Mouse (Mus musculus) urinary bladder, adult 2 months (tissue): ENCODE results near the gene Pdyn. TPM values are rescaled to one million over a fixed set of nuclear protein-coding genes. Genes with fewer than 3 reads are reported as not detected.
A peak's percentile ranks its signal among the peaks of the same experiment; 100 is the strongest.

ENCODE experiments used
- DNase-seq: peaks from one replicate; pipeline ENCODE4 v3.0.0; 2022; ENCODE audit warnings: low spot score
- polyA plus RNA-seq: library from polyadenylated mRNA; depleted of rRNA; stranded (reverse); fragments of >200 nt; gene quantifications from 2 replicates; pipeline ENCODE4 v1.2.3, GENCODE M21; 2012; rRNA removed

Gene Pdyn
- not detected in 2 replicates for polyA plus RNA-seq

DNA sequence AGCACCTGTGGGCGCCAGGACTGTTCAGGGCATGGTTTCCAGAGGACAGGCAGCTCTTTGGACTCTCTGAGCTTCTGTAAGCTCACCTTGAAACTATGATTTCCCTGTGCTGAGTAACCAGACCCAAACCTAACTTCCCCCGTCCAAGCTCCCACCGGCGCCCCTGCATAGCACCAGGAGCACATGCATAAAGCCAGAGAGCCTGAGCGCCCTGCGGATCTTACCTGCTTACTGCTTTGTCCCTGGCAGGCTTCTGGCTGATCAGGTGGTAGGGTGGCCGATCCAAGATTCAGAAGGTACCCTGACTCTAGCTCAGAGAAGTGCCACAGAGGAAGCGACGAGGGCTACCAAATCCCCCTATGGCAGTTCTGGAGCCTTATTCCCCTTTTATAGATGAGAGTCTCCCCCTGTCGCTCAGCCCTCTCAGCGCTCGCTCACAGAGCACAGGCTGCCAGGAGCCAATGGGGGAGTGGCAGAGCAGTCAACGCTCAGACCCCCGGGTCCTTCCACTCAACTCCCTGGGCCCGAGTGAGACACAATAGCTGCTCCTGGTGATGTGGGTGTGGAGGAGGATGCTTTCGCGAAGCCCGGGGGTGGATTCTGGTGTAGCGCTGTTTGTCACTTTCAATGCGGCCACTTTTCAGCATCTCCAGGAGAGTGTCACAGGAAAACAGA lies at the start of gene Pdyn:
TSS of gene Pdyn (minus strand) at position 361 of the 675 bp plus-strand sequence.
- no peak for DNase-seq

DNA sequence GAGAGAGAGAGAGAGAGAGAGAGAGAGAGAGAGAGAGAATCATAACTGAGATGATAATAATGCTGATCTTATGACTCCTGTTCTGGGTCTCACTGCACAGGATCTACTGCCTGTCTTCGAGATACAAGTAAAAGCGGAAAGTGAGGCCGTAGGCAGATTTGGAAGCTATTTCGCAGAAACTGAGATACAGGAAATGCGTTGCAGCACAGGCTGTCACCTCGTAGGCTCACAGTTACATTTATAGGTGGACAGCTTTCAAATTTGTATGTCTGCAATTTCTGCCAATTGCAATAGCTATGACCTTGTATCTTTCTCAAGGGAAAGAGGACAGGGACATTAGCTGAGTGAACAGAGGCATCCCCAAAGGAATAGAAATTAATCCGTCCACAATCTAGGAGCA lies 42.4 kb upstream of the Pdyn start:
- no peak for DNase-seq

DNA sequence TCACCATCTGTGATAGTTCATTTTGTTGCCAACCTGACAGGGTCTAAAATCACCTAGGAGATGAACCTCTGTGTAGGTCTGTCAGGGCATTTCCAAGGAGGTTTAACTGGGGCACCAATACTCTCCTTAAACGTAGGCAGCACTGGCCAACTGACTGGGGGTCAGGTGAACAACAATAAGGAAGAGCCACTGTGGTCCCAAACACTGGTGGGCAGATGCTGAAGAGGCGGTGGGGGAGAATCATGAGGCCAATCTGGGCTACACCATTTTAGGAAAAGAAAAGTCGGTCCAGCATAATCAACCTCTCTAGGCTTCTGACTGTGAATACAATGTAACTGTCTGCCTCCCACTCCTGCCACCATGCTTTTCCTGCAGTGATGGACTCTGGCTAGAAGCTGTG lies 40.9 kb upstream of the Pdyn start:
- DNase-seq: no peak

DNA sequence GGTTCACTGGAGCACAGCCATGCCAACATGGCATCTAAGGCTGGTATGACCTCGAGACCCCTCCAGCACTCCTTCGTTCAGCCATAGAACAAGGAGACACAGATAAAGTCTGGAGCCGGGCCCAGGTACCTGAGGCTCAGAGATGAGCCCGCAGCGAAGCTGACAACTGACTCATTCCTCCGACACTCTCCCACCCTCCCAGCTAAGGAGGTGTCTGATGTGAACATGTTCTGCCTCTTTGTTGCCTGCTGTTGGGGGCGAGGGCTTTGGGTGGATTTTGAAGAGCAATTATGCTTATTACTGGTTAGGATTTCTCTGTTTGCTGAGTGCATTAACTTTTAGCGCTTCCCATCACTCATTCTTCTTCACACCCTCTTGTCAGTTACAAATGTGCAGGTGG lies 34.4 kb upstream of the Pdyn start:
- no peak for DNase-seq

DNA sequence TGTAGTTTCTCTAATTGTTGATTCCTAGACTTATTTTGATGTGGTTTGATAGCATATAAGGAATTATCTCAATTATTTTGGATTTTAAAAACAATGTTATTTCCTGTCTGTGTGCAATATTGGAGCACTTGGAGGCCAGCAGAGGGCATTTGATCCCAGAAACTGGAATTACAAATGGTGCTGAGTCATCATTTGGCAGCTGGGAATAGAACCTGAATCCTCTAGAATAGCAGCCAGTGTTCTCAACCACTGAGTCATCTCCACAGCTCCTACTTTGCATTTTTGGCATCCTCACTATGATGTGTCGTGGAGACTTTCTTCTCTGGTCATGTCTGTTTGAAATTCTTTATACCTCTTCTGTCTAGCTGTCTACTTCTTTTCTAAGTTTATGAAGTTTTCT lies 30.0 kb upstream of the Pdyn start:
- no peak for DNase-seq

DNA sequence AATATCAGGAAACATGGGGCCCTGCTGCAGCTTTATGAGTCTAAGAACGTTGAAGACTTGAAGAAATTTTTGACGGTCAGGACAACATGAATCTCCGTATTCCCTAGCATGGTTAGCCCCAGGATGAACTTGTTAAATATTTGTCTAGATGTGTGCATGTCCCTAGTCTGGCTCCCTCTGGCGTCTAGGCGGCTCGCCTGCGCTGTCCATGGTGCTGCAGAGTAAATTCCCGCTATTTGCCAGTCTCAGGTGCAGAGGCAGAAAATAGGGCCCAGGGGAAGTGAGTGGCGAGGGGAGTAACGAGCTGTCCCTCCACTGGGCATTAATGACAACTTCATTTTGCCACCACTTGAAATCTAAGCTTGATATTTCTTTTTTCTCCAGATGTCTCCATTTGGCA lies 16.0 kb upstream of the Pdyn start:
- DNase-seq: peak; percentile 42

DNA sequence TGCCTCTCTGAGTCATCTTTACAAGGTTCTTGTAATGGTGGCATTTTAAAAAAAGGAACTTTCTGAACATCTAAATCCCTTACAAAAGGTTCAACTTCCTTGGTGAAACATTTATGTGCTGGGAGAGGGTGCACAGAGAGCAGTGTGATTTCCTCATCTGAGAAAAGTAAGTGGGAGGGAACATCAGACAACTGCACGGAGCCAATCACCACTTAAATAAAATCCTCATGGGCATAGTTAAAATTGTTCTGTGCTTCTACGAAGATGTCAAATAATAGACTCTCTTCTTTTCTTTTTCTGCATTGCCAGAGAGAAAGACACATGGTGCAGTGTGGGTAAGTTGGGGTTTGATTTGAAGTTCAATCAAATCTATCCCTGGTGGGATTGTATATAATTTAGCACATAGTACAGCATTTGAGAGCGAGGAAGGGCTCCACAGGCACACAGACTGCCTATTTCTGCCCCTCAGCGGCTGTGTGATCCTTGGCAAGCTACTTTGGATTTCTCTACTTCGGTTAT lies 13.4 kb upstream of the Pdyn start:
- DNase-seq: no peak

DNA sequence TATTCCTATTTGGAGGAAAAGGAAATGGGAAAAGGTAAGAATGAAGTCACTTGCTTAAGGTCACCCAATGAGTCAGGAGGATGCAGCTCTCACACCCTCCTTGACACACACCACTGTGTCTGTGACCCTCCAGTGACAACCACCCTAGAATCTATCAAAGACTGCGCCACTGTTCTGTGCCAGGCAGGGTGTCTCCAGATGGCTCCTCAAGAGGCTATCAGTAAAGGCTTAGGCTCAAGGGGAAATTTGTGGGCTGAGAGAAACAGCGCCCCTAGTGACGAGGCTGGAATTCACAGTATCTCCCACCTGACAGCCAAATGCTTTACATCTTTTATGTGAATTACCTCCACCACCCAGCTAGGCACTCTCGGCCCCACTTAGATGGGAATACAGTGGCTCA lies 3.6 kb downstream of the Pdyn start:
- DNase-seq: no peak

DNA sequence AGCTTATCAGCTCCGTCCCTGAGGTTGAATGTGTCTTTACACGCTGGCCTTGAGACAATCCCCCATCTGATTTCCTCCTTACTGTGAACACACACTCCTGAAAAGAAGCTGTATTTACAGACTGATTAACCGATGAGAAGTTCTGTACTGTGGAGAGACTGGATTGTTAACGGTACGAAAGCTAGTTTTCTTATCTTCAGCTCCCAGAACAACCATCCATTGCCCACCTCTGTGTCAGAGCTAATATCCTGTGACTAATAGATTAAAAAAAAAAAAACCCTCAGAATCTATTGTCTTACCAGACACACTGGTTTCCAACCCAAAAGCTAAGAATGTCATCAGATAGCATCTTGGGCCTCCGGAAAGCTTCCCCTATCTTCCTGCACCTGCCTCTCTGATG lies 5.3 kb downstream of the Pdyn start:
- no peak for DNase-seq

DNA sequence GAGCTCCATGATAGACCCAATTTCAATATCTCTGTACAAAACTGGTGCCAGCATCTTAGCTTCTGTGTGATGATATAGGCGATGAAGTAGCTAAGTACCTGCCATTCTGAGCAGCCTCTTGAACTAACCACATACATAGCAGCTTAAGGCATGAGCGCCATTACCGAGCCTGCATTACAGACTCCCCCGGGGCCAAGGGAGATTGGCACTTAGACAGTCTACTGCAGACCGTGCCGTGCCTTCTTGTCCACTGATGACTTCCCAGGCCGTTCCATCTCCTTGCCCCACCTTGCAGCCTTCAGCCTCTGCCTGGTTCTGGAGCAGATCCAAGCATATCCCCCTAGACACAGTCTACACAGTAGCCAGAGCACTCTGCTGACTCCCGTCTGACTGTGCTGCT lies 7.0 kb downstream of the Pdyn start:
- DNase-seq: no peak

DNA sequence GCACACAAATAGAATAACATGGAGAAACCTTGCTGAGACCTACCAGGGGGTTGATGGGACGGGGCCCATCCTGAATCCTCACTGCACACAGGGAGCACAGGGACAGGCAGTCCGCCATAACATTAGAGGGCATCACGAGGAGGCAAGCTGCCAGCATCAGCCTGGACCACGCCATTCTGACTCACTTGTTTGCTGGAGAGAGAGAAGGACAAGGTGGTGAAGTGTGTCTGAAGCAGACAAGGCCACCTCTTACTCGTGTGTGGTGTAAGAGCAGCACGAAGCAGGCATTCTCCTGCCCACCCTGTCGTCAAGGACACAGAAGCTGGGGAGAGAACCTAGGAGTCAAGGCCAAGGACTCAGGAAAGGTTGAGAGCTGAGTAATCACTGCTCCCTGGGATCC lies 9.9 kb downstream of the Pdyn start:
- DNase-seq: no peak

DNA sequence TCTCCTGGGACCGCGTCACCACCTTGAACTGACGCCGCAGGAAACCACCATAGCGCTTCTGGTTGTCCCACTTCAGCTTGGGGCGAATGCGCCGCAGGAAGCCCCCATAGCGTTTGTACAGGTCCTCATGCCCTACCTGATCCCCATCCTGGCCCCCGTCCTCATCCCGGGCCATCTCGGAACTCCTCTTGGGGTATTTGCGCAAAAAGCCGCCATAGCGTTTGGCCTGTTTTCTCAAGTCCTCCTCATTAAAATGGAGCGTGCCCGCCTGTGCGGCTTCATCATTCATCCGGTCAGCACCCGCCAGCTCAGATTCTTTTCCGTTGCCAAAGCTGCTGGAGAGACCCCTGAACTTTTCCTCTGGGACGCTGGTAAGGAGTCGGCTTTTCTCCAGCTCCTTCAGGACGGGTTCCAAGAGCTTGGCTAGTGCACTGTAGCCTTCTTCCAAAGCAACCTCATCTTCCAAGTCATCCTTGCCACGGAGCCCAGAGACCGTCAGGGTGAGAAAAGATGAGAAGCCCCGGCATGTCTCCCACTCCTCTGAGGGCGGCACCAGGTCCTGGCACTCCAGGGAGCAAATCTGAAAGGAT lies 11.5 kb downstream of the Pdyn start:
- DNase-seq: no peak

DNA sequence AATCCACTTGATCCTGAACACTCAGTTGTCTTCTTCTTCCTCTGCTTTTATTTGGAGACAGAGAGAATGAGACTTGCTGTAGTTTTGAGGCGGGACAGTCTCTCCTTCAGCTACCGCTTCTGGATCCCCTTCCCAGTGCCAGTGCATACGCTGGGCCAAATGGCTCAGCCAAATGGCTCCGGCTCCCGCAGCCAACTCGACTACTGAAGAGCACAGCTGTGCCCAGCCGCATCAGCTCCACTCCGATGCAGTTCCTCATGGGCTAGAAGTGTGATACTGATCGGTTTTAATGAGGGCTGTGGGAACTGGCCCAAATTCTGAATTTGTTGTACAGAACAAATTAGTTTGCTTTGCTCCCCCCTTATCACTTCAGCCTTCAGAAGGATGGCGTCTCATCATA lies 12.7 kb downstream of the Pdyn start:
- DNase-seq: no peak

DNA sequence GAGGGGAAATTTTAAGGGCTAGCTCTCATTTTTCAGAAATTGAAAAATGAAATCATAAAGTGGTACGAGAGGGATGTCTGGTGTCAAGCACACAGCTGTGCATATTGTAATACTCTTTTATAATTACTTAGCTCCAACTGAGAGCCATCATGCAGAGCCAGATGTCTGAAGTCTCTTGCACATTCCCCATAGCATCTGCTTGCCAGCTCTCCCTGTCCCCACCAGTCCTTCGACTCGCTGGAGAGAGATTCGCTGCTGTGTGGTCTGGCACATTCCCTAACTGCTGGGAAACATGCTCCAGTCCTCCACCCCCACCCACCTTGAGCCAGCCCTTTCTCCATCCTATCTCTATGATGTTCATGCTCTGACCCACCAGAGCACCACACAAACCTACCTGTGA lies 15.6 kb downstream of the Pdyn start:
- DNase-seq: no peak

DNA sequence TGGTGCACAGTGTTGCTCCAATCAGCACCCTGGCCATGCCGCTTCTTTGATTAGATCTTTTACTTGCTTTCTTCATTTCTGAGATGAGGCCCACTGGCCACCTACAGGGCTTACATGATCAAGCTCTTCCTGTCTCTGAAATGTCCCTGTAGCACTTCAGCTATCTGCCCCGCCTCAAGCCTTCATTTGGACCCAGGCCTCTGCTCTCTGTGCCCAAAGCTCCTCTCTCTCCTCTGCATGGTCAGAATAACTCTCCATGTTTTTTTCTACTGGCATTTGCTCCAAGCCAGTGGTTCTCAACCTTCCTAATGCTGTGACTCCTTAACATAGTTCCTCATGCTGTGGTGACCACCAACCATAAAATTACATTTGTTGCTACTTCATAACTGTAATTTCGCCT lies 19.4 kb downstream of the Pdyn start:
- DNase-seq: no peak

DNA sequence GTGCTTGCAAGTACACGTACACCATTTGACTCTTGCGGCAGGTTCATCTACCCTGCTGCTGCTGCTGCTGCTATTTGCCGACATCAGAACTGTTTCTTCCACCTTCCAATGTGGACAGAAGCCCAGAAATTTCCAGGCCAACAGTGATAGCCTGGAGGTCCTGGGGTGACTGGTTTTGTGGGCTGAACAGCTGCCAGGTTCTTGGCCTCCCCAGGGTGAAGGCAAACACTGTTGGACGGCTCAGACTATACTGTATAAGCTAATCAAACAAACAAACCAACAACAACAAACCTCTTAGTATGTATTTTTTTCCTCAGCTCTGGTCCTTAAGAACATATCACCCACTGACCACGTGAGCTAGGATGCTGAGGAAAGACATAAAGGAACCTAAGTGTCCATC lies 20.6 kb downstream of the Pdyn start:
- no peak for DNase-seq

DNA sequence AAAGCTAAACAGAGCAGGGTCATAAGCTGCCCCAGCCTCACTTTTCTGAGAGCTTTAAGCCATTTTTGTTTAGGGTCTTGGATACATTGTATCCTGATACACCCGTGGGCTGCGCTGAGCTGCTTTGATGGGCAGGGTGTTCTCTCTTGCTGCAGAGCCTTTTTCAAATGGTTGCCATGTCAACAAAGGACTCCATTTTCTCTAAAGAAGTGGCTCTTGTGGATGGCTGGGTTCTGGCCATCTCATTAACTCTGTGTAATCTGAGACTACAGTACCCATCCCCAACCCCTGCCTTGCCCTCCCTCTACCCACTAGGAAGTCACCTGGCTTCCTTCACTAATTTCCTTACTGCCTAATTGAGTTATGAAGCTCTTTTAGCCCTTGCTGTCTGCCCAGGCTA lies 22.0 kb downstream of the Pdyn start:
- DNase-seq: no peak

DNA sequence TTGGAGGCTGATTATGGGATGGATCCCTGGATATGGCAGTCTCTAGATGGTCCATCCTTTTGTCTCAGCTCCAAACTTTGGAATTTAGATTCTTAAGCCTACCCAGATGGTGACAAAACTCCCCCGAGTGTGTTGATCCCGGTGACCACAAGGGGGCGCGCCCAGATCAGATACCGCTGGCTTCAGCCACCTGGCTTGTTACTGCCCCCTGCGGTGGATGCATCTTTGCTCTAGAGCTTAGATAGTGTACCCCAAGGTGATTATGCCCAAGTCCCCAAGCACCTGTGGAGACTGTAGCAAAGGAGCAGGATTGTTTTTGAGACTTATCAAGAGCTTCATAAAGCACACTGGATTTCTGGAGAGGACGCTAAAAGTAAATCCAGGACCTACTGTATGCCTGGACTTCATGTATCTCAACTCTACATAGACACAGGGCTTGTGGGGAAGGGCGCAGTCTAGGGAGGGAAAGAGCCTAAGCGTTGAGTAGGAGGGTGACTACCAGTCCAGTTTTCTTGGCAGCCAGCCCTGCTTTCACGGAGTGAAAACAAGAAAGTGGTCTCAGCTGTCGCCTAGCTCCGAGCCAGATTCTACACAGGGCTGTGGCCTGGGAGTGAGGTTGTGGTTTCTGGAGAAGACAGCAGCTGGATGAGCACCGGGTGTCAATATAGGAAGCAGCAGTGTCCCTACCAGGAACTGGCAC lies 24.6 kb downstream of the Pdyn start:
- DNase-seq: peak; percentile 68

DNA sequence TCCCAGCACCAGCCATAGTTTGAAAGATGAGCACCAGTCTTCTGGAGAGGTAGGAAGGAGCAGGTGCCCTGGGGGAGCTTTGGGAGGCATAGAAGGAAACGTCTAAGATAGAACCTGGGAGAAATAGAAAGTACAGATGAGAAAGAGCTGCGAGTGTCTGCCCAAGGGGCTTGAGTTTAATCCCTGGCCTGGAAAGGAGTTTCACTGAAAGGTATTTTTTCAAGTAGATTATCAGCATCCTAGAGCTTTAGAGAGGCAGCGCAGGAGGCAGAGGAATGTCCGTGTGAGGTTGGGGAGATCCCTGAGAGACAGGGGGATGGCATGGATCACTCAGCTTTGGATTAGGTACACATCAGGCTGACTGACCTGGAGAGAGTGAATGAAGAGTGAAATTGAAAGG lies 27.7 kb downstream of the Pdyn start:
- DNase-seq: no peak

DNA sequence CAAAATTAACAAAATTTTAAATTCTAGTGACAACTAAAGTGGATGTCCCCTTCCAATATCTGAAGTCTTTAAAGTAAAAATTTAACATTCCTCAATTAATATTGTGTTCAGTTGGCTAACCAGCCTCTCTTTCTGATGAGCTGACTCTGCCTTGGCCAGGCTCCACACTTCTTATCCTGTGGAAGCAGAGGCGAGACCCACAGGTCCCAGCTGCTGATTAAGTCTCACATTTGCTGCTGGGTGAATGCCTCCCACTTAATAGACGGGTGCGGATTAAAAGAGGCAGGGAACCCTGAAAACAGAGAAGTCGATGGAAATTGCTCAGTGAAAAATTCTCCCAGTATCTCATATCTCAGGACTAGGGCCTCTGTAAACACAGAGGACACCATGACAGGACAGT lies 37.2 kb downstream of the Pdyn start:
- no peak for DNase-seq

DNA sequence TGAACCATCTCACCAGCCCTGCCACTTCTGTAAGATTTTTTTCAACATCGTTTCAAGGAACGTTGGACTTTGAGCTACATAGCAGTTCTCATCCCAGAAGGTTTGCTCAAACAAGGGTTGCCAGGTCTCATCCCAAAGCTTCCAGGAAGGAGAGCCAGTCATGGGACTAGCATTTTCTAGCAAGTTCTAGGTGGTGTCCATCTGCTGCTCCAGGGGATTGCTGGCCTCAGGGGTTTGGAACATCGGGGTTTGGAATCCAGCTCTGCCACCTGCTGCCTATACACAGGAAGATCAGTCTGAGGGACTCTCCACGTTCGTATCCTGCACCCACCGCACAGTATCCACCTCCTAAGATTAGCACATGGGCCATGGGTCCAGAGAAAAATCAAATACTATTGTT lies 39.6 kb downstream of the Pdyn start:
- DNase-seq: no peak

DNA sequence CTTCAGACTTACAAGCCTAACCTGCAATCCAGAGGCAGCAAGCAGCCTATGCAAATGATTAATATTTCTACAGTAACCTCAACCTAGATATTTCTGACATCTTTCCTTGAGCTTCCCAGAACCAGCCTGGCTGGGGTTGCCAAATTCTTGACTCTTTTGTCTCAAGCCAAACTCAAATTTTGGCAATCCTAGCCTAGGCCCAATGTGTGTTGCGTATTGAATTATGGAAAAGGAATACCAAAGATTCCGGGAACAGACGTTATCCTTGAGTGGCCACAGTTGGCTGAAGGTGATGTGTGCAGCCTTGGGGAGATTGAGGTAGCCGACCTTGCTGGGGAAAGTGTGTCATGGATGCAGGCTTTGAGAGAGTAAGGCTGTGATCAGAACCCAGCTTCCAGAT lies 40.8 kb downstream of the Pdyn start:
- no peak for DNase-seq

DNA sequence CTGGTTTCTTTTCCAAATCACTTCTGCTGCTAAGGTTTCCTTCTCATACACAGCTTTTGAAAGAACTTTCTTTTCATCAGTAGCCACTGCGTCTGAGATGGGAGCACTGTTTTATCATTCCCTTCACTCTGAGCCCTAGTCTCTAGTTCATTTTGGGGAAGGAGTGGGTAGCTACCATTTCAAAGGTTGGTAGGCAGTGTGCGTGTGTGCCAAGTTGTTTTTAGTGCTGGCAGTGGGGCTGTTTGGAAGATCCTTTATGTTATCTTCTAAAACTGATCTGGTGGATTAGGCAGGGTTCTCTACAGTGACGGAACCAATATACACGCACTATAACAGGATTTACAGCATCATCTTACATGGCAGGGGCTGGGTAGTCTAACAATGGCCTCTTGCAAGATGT lies 44.6 kb downstream of the Pdyn start:
- DNase-seq: no peak
